Mouse (Mus musculus) spleen, adult 2 months (tissue): ENCODE data around the gene Il21r.

Experiments used
- CTCF ChIP-seq: fragments of 200-500 bp; IDR thresholded peaks from 2 replicates; pipeline ENCODE4 v1.5.1; 2011; ENCODE audit warnings: mild to moderate bottlenecking, inconsistent platforms; ENCODE audit not compliant: insufficient read depth, insufficient read length, insufficient replicate concordance; ENCODE audit errors: extremely low read depth
- POLR2A ChIP-seq: fragments of 200-500 bp; IDR thresholded peaks from 2 replicates; pipeline ENCODE4 v1.6.1; 2011; ENCODE audit warnings: low read depth, low read length, inconsistent platforms

DNA sequence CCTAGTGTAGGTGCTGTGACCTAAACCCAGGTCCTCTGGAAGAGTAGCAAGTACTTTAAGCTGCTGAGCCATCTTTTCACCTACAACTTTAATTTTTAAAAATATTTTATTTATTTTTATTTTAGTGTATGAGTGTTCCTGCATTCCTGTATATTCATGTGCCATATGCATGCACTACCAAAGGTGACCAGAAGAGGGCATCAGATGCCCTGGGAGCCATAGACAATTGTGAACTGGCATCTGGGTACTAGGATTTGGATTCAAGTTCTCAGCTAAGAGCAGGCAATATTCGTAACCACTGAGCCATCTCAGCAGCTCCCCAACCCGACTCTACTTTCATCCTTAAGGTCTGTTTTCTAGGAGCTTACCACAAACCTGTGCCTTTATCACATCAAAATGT, 71.7 kb downstream of the Il21r start:
- TF ChIP-seq POLR2A, result no peak
- TF ChIP-seq CTCF, result peak; percentile 47; the same call in 1 of the 2 replicates
